Mouse (Mus musculus) midbrain, embryonic 13.5 days (tissue): ENCODE results near the gene Dcaf4. TPM values are rescaled to one million over a fixed set of nuclear protein-coding genes. Genes with fewer than 3 reads are reported as not detected.

Experiments
- ATAC-seq: fragments of 200-750 bp; cut with Nextera tagmentation; 2 replicates; pipeline ENCODE4 v1.8.0; 2017; ENCODE audit warnings: mild to moderate bottlenecking, moderate TSS enrichment, moderate library complexity
- H3K27ac ChIP-seq: fragments of 300-500 bp; sonication (generic); 2 replicates; pipeline ENCODE4 v1.5.1; 2015; ENCODE audit warnings: inconsistent platforms, mild to moderate bottlenecking, moderate library complexity
- H3K27me3 ChIP-seq: fragments of 300-500 bp; sonication (generic); 2 replicates; pipeline ENCODE4 v1.6.1; 2015; ENCODE audit warnings: mild to moderate bottlenecking, inconsistent platforms
- H3K36me3 ChIP-seq: fragments of 300-500 bp; sonication (generic); 2 replicates; pipeline ENCODE4 v1.6.1; 2015; ENCODE audit warnings: mild to moderate bottlenecking, inconsistent platforms
- H3K4me1 ChIP-seq: fragments of 300-500 bp; sonication (generic); replicated peaks from 2 replicates; pipeline ENCODE4 v1.6.1; 2015; ENCODE audit warnings: inconsistent platforms
- H3K4me2 ChIP-seq: fragments of 300-500 bp; sonication (generic); replicated peaks from 2 replicates; pipeline ENCODE4 v1.6.1; 2015; ENCODE audit warnings: moderate library complexity, mild to moderate bottlenecking, inconsistent platforms
- H3K4me3 ChIP-seq: fragments of 300-500 bp; sonication (generic); replicated peaks from 2 replicates; pipeline ENCODE4 v1.5.1; 2015; ENCODE audit warnings: mild to moderate bottlenecking, inconsistent platforms
- H3K9ac ChIP-seq: fragments of 300-500 bp; sonication (generic); replicated peaks from 2 replicates; pipeline ENCODE4 v1.6.1; 2015; ENCODE audit warnings: mild to moderate bottlenecking, inconsistent platforms
- H3K9me3 ChIP-seq: fragments of 300-500 bp; sonication (generic); 2 replicates; pipeline ENCODE4 v1.6.1; 2016; ENCODE audit warnings: mild to moderate bottlenecking, inconsistent platforms
- WGBS: fragments of 180-500 bp; shearing (Covaris S2); methylation state at CpG from one replicate; pipeline ENCODE4 v1.1.7; 2015; 5-methylcytosine and 5-hydroxymethylcytosine counted together
- polyA plus RNA-seq: library from polyadenylated mRNA; unstranded; fragments of >200 nt; fragmentation: Nextera tagmentation; extraction: Ambion mirVana; gene quantifications from 2 replicates; pipeline ENCODE4 v1.2.1, GENCODE M21; 2015

The Dcaf4 gene
- polyA plus RNA-seq, 1 experiment from 2014 or later, result 39.0 TPM

- Histone ChIP-seq H3K4me2 (peak overlapping the region; percentile 84), H3K9me3 (peaks cover 3% of the 10 kb centered on the region; the same call in 1 of the 2 replicates), H3K9ac (peak overlapping the region; percentile 83), H3K4me3 (peak overlapping the region; percentile 82), H3K27me3 (0 out of 2 replicates have a peak, but pooled peaks cover 4% of the 10 kb centered on the region), H3K27ac (peak overlapping the region; percentile 94), H3K36me3 (no peaks in the 10 kb centered on the region), H3K4me1 (peaks cover 30% of the 10 kb centered on the region)
- peak; percentile 72 for ATAC-seq
- WGBS, result under 1% methylated on average over 72 of the region's 73 CpGs
These were observed 33.4 kb upstream of the Dcaf4 start for GRCm38 (mm10) chr12:83486671-83487461.

GRCm38 (mm10) chr12:83487476-83487991 lies 32.7 kb upstream of the Dcaf4 start, which contains the start of gene Dpf3:
Dpf3 (minus strand) TSS chr12:83487716.
- H3K36me3 ChIP-seq, result no peaks in the 10 kb centered on the region
- peak within 1 kb of the TSS; percentile 82 for H3K4me3 ChIP-seq
- ATAC-seq, result peak; percentile 95
- peak within 1 kb of the TSS; percentile 83 for H3K9ac ChIP-seq
- under 1% methylated on average over 31 of the region's 31 CpGs for WGBS
- H3K27me3 ChIP-seq, result 0 out of 2 replicates have a peak, but pooled peaks cover 4% of the 10 kb centered on the region
- peaks cover 3% of the 10 kb centered on the region; the same call in 1 of the 2 replicates for H3K9me3 ChIP-seq
- H3K27ac ChIP-seq, result peak within 1 kb of the TSS; percentile 94
- H3K4me1 ChIP-seq, result peaks cover 30% of the 10 kb centered on the region
- H3K4me2 ChIP-seq, result peak within 1 kb of the TSS; percentile 84

GRCm38 (mm10) chr12:83488211-83488941 lies 31.9 kb upstream of the Dcaf4 start:
- no peaks in the 10 kb centered on the region for H3K36me3 ChIP-seq

GRCm38 (mm10) chr12:83489748-83490147 lies 30.5 kb upstream of the Dcaf4 start:
- Histone ChIP-seq H3K4me2 (no peak overlapping the region), H3K4me1 (peaks cover 21% of the 10 kb centered on the region), H3K27me3 (no peaks in the 10 kb centered on the region), H3K4me3 (no peak overlapping the region), H3K27ac (no peak overlapping the region), H3K9me3 (peaks cover 3% of the 10 kb centered on the region; the same call in 1 of the 2 replicates), H3K36me3 (no peaks in the 10 kb centered on the region), H3K9ac (no peak overlapping the region)
- no peak for ATAC-seq
- 26% methylated on average over 2 of the region's 2 CpGs for WGBS

More at GRCm38 (mm10) chr12:83488211-83488941, 31.9 kb upstream of the Dcaf4 start:
- Histone ChIP-seq H3K9ac (peak overlapping the region; percentile 46; the same call in 1 of the 2 replicates), H3K4me2 (peak overlapping the region; percentile 84), H3K4me1 (peaks cover 30% of the 10 kb centered on the region), H3K27ac (no peak overlapping the region; the same call in 1 of the 2 replicates), H3K9me3 (peaks cover 3% of the 10 kb centered on the region; the same call in 1 of the 2 replicates), H3K4me3 (peak overlapping the region; percentile 82), H3K27me3 (0 out of 2 replicates have a peak, but pooled peaks cover 4% of the 10 kb centered on the region)
- ATAC-seq, result no peak
- WGBS, result under 1% methylated on average over 29 of the region's 29 CpGs

- Histone ChIP-seq H3K4me2 (no peak overlapping the region), H3K27me3 (no peaks in the 10 kb centered on the region), H3K9ac (no peak overlapping the region), H3K4me1 (peaks cover 13% of the 10 kb centered on the region), H3K4me3 (no peak overlapping the region), H3K9me3 (peaks cover 3% of the 10 kb centered on the region; the same call in 1 of the 2 replicates), H3K36me3 (no peaks in the 10 kb centered on the region), H3K27ac (no peak overlapping the region)
- no peak for ATAC-seq
- WGBS, result 64% methylated on average over 1 of the region's 1 CpGs
These were observed 28.7 kb upstream of the Dcaf4 start for GRCm38 (mm10) chr12:83491609-83492008.

- ATAC-seq, result no peak
- Histone ChIP-seq H3K4me3 (no peak overlapping the region), H3K9me3 (peaks cover 3% of the 10 kb centered on the region; the same call in 1 of the 2 replicates), H3K27ac (no peak overlapping the region), H3K4me1 (peaks cover 13% of the 10 kb centered on the region), H3K4me2 (no peak overlapping the region), H3K9ac (no peak overlapping the region), H3K27me3 (no peaks in the 10 kb centered on the region), H3K36me3 (no peaks in the 10 kb centered on the region)
- 80% methylated on average over 3 of the region's 3 CpGs for WGBS
These were observed 27.5 kb upstream of the Dcaf4 start for GRCm38 (mm10) chr12:83492808-83493207.

GRCm38 (mm10) chr12:83494196-83494595 lies 26.1 kb upstream of the Dcaf4 start:
- H3K36me3 ChIP-seq, result no peaks in the 10 kb centered on the region
- H3K4me1 ChIP-seq, result no peaks in the 10 kb centered on the region
- no peaks in the 10 kb centered on the region for H3K27me3 ChIP-seq
- H3K4me2 ChIP-seq, result no peak overlapping the region
- H3K9ac ChIP-seq, result no peak overlapping the region
- H3K9me3 ChIP-seq, result peaks cover 3% of the 10 kb centered on the region; the same call in 1 of the 2 replicates
- ATAC-seq, result no peak
- H3K27ac ChIP-seq, result no peak overlapping the region
- WGBS, result 87% methylated on average over 9 of the region's 9 CpGs
- H3K4me3 ChIP-seq, result no peak overlapping the region

- Histone ChIP-seq H3K27ac (no peak overlapping the region), H3K9ac (no peak overlapping the region), H3K36me3 (no peaks in the 10 kb centered on the region), H3K4me1 (no peaks in the 10 kb centered on the region), H3K4me3 (no peak overlapping the region), H3K4me2 (no peak overlapping the region), H3K27me3 (no peaks in the 10 kb centered on the region), H3K9me3 (peaks cover 3% of the 10 kb centered on the region; the same call in 1 of the 2 replicates)
- 78% methylated on average over 4 of the region's 4 CpGs for WGBS
- no peak for ATAC-seq
These were observed 24.9 kb upstream of the Dcaf4 start for GRCm38 (mm10) chr12:83495248-83495960.

GRCm38 (mm10) chr12:83495961-83496282 lies 24.3 kb upstream of the Dcaf4 start:
- WGBS, result 76% methylated on average over 9 of the region's 9 CpGs
- Histone ChIP-seq H3K4me1 (no peaks in the 10 kb centered on the region), H3K27ac (no peak overlapping the region), H3K36me3 (no peaks in the 10 kb centered on the region), H3K9me3 (peaks cover 3% of the 10 kb centered on the region; the same call in 1 of the 2 replicates), H3K4me2 (no peak overlapping the region), H3K27me3 (no peaks in the 10 kb centered on the region; the same call in 1 of the 2 replicates), H3K9ac (no peak overlapping the region), H3K4me3 (no peak overlapping the region)
- ATAC-seq, result no peak

GRCm38 (mm10) chr12:83496336-83496735 lies 23.9 kb upstream of the Dcaf4 start:
- Histone ChIP-seq H3K4me1 (no peaks in the 10 kb centered on the region), H3K4me3 (no peak overlapping the region), H3K27me3 (no peaks in the 10 kb centered on the region; the same call in 1 of the 2 replicates), H3K36me3 (no peaks in the 10 kb centered on the region), H3K4me2 (no peak overlapping the region), H3K27ac (no peak overlapping the region), H3K9ac (no peak overlapping the region), H3K9me3 (peaks cover 2% of the 10 kb centered on the region; the same call in 1 of the 2 replicates)
- ATAC-seq, result no peak
- WGBS, result 87% methylated on average over 4 of the region's 4 CpGs

GRCm38 (mm10) chr12:83496736-83497135 lies 23.5 kb upstream of the Dcaf4 start:
- H3K36me3 ChIP-seq, result no peaks in the 10 kb centered on the region
- no peaks in the 10 kb centered on the region for H3K9me3 ChIP-seq
- no peaks in the 10 kb centered on the region; the same call in 1 of the 2 replicates for H3K27me3 ChIP-seq
- H3K27ac ChIP-seq, result no peak overlapping the region
- no peak overlapping the region for H3K9ac ChIP-seq
- no peak for ATAC-seq
- 89% methylated on average over 6 of the region's 6 CpGs for WGBS
- H3K4me2 ChIP-seq, result no peak overlapping the region
- H3K4me3 ChIP-seq, result no peak overlapping the region
- no peaks in the 10 kb centered on the region for H3K4me1 ChIP-seq
